Mouse (Mus musculus) G1E (cell line): Measurements from ENCODE around the gene Capg.

ENCODE experiments used
- CTCF ChIP-seq: IDR thresholded peaks from 2 replicates; pipeline ENCODE4 v1.5.1; 2012; ENCODE audit warnings: low read depth, low read length, inconsistent platforms, mixed read lengths
- GATA1 ChIP-seq: IDR thresholded peaks from 2 replicates; pipeline ENCODE4 v1.6.1; 2012; ENCODE audit warnings: borderline replicate concordance, low read length, inconsistent platforms, mixed read lengths
- POLR2AphosphoS5 ChIP-seq: IDR thresholded peaks from 2 replicates; pipeline ENCODE4 v1.6.1; 2012; ENCODE audit warnings: low read depth, low read length, inconsistent platforms; ENCODE audit not compliant: insufficient replicate concordance
- TAL1 ChIP-seq: conservative IDR thresholded peaks from 2 replicates; pipeline ENCODE4 v1.6.1; 2012; ENCODE audit warnings: low read depth, low read length, inconsistent platforms, mixed read lengths

DNA sequence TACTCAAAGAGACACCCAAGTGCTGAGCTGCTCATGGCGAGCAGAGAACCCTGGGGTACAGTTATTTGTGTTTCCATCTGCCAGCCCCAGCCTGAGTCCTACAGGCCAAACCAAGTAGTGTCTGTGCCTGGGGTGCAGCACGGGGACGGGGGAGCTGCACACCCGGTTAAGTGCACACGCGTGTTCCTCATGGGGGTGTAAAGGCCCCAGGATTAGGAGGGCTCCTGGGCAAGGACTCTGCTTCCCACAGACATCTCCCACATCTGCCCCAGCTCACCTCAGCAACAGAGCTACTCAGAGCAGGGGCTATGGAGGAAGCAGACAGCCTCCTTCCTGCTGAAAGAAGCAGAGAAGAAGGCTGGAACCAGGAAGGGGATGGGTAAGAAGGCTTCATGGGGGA, 28.5 kb upstream of the Capg start:
- TF ChIP-seq POLR2AphosphoS5 (no peak), CTCF (no peak), GATA1 (no peak), TAL1 (no peak)
